Mouse (Mus musculus) CH12.LX (cell line): Measurements from ENCODE around the gene Grin2c.

Experiments
- CHD2 ChIP-seq: IDR thresholded peaks from 2 replicates; pipeline ENCODE4 v1.6.1; 2011; ENCODE audit warnings: low read length, improper control_type of control experiment
- CTCF ChIP-seq, 2 experiments: IDR thresholded peaks in 1 of 2; conservative IDR thresholded peaks in 1 of 2; 2 replicates each; pipeline ENCODE4 v1.5.1; 2011 to 2012; ENCODE audit warnings: low read depth in 2 of 2, low read length in 2 of 2, improper control_type of control experiment in 1 of 2, inconsistent platforms in 1 of 2, mild to moderate bottlenecking in 1 of 2, moderate library complexity in 1 of 2
- JUND ChIP-seq: conservative IDR thresholded peaks from 2 replicates; pipeline ENCODE4 v1.6.1; 2011; ENCODE audit warnings: low read depth, low read length, improper control_type of control experiment
- TCF12 ChIP-seq: IDR thresholded peaks from 2 replicates; pipeline ENCODE4 v1.6.1; 2014; ENCODE audit warnings: low read depth, mild to moderate bottlenecking, inconsistent platforms, low read length, improper control_type of control experiment
- USF1 ChIP-seq: IDR thresholded peaks from 2 replicates; pipeline ENCODE4 v1.6.1; 2014; ENCODE audit warnings: low read depth, mild to moderate bottlenecking, inconsistent platforms, low read length, improper control_type of control experiment

DNA sequence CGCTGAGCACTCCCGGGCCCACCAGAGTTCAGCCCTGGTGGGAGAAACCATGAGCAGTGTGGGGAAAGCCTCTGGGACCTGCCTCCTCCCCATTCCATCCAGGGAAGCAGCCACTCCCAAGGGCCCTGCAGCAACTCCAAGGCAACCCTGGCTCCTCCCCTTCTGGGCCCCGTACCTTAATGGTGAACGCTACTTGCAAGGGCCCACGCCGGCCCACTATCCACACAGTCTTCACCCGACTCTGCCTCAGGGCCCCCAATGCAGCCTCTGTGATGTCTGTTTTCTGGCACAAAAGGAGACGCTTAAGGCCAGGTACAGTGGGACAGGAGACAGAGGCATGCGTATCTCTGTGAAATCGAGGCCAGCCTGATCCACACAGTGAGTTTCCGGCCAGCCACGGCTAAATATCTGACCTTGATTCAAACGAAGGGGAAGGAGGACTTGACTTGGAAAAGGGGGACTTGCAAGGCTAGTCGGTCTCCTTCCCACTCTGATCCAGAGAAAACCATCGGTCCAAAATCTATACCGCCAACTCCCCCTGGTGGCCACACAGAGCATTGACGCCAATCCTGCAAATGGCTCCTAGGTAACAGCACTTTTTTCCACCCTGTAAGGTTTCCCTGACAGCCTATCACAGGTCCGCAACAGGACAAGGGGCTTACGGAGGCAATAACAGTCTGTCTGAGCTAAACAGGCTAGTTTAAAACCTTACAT is 3.3 kb upstream of the Grin2c start:
- TF ChIP-seq CTCF (conservative IDR thresholded peaks at IDR 0.05 in 1 of 2, IDR thresholded peaks at IDR 0.05 in 1 of 2; ENCODE audit: low read depth in 2 of 2, low read length in 2 of 2) (peak; percentile 97 to 98), TCF12 (0 out of 2 replicates have a peak, but pooled peaks have one; percentile 17), JUND (no peak), CHD2 (no peak), USF1 (no peak)
